Mouse (Mus musculus): ENCODE results near the gene Reep3.

DNA sequence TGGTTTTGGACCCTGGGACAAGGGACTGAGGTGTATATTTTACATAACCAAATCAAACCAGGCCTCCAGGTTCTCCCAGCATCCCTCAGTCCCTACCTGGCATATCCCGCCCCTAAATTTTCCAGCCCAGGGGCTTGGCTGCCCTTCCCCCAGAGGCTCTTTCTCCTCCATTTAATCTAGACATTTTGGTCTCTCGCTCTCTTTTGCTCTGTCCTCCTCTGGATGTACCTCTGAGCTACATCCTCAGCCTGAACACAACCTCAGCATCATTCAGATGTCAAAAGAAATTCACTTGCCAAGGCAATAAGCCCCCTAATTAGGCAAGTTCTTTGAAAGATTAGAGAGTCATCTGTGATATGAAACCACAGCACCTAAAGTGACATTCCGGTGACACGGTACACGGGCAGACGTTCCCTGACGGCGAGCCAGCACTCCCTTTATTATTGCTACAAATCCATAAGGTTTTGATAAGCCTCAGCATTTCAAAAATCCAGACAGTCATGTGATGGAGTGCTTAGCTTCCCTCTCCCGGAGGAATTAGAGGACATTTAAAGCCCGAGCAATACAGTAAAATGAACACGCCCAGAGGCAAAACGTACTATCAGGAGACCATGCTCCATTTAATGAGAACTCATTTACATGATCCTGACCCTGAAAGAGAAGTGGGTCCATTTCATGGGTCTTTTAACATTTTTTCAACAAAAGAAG lies 51.4 kb downstream of the Reep3 start:
- TF ChIP-seq CTCF (IDR thresholded peaks at IDR 0.05; ENCODE audit: borderline replicate concordance, control insufficient read depth, extremely low read depth, insufficient read depth, low read length, poor library complexity) (no peak), POLR2A (IDR thresholded peaks at IDR 0.05; ENCODE audit: control insufficient read depth, extremely low read depth, insufficient read depth, low read length, poor library complexity) (no peak)
